Mouse (Mus musculus) embryonic fibroblast, embryonic 13.5 days (primary cell): ENCODE data around the gene Gtf2a2. TPM values are rescaled to one million over a fixed set of nuclear protein-coding genes. Genes with fewer than 3 reads are reported as not detected.

Source experiments
- H3K27ac ChIP-seq: 2 replicates; pipeline ENCODE4 v1.5.1; 2012; ENCODE audit warnings: low read length, control low read depth, inconsistent platforms; ENCODE audit not compliant: insufficient read depth
- H3K4me1 ChIP-seq: 2 replicates; pipeline ENCODE4 v1.6.1; 2011; ENCODE audit warnings: low read length; ENCODE audit not compliant: control insufficient read depth, insufficient read depth
- H3K4me3 ChIP-seq: 2 replicates; pipeline ENCODE4 v1.5.1; 2011; ENCODE audit warnings: mild to moderate bottlenecking, control low read depth, low read length; ENCODE audit not compliant: insufficient read depth
- CTCF ChIP-seq: IDR thresholded peaks from 2 replicates; pipeline ENCODE4 v1.5.1; 2011; ENCODE audit warnings: mild to moderate bottlenecking, control low read depth, low read length, moderate library complexity, borderline replicate concordance; ENCODE audit not compliant: insufficient read depth
- POLR2A ChIP-seq: IDR thresholded peaks from 2 replicates; pipeline ENCODE4 v1.6.1; 2011; ENCODE audit warnings: low read depth, mild to moderate bottlenecking, control low read depth, low read length, moderate library complexity
- polyA plus RNA-seq: library from polyadenylated mRNA; stranded (reverse); fragments of >200 nt; gene quantifications from 2 replicates; pipeline ENCODE4 v1.2.4, GENCODE M21; 2011; ENCODE audit warnings: low read depth; ENCODE audit not compliant: missing spikeins, insufficient read length

Gtf2a2 gene
- polyA plus RNA-seq, 1 experiment: 114 TPM

DNA sequence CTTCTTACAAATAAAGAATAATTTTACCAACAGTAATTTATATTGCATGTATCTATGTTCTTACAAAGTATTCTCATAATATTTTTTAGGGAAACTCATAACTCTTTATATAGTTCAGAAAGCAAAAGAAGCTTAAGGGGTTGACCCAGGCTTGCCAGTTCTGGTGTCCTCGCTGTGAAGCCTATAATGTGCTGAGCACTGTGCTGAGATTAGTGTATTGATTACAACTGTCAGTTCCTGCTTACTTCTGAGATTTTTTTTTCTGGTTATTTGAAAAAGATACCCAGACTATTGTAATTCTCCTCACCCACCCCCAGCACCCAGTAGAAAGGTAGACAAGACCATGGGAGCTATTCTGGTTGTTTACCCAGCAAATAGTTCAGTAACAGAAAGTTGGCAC lies 18.9 kb upstream of the Gtf2a2 start:
- H3K4me1 ChIP-seq: peaks cover 8% of the 10 kb centered on the region
- H3K27ac ChIP-seq: no peak overlapping the region
- no peak overlapping the region for H3K4me3 ChIP-seq
- TF ChIP-seq CTCF (no peak), POLR2A (no peak)

DNA sequence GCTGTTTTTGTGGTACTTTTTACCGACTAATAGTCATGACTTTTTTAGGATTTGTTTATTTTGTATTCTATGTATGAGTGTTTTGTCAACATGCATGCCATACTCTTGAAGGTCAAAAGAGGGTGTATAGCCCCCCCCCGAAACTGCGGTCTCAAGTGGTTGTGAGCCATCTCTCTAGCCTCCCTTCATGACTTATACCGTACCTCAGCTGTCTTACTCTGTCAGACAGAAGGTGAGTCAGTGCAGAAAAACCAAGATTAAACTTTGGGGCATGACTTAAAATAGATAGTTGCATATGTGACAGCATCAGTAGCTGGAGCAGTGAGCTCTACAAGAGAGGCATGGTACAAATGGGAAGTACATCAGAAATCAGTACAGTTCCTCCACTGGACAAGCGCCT lies 17.8 kb upstream of the Gtf2a2 start:
- Histone ChIP-seq H3K27ac (no peak overlapping the region), H3K4me3 (no peak overlapping the region), H3K4me1 (peaks cover 8% of the 10 kb centered on the region)
- TF ChIP-seq POLR2A (no peak), CTCF (no peak)

GRCm38 (mm10) chr9:69999318-69999717 lies 13.0 kb upstream of the Gtf2a2 start:
- Histone ChIP-seq H3K4me1 (peaks cover under 1% of the 10 kb centered on the region), H3K4me3 (no peak overlapping the region), H3K27ac (no peak overlapping the region)
- TF ChIP-seq CTCF (no peak), POLR2A (no peak)

GRCm38 (mm10) chr9:70003516-70003915 lies 8.8 kb upstream of the Gtf2a2 start:
- Histone ChIP-seq H3K4me1 (no peaks in the 10 kb centered on the region), H3K27ac (no peak overlapping the region), H3K4me3 (no peak overlapping the region)
- TF ChIP-seq POLR2A: no peak
- no peak for TF ChIP-seq CTCF

- H3K4me3 ChIP-seq: no peak overlapping the region
- H3K27ac ChIP-seq: no peak overlapping the region
- TF ChIP-seq POLR2A (no peak), CTCF (no peak)
- no peaks in the 10 kb centered on the region for H3K4me1 ChIP-seq
Observed at GRCm38 (mm10) chr9:70006984-70007383, 5.4 kb upstream of the Gtf2a2 start.

DNA sequence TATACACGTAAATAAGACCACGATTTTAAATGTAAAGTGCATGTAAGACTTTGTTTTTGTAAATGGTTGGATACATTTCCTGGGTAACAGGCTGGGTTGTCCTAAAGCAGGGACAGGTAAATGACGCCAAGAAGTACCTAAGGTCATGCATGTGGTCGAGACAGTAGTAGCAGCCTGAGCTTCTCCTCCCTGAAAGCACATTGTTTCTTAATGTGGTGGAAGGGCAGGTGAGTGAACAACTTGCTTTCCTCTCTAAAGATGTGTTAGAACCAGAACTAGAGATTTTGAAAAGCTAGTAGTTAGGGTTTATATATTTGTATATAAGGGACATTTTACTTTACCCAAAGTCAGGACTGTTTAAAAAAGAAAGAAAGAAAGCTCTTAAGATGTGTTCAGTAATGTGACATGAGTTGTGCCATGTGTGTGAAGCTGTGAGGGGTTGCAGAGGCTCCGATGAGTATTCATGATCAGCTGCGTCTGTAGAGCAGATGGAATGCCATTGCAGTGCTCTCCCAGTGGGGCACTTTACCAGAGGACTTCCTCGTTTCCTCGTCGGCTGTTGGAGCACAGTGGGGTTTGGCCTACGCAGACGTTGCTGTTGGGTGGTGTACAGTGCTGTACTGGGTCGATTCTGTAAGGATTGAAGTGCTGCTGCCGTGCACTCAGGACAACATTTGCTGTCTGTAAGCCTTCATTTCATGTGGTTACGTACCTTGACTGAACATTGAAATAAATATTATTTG lies 4.7 kb upstream of the Gtf2a2 start:
- no peak overlapping the region for H3K4me3 ChIP-seq
- no peak for TF ChIP-seq CTCF
- no peak for TF ChIP-seq POLR2A
- no peak overlapping the region for H3K27ac ChIP-seq
- no peaks in the 10 kb centered on the region for H3K4me1 ChIP-seq

GRCm38 (mm10) chr9:70009754-70010304 lies 2.5 kb upstream of the Gtf2a2 start:
- H3K27ac ChIP-seq: no peak overlapping the region
- no peak for TF ChIP-seq POLR2A
- no peak for TF ChIP-seq CTCF
- H3K4me3 ChIP-seq: no peak overlapping the region

GRCm38 (mm10) chr9:70010781-70011473 lies 1.4 kb upstream of the Gtf2a2 start:
- no peak overlapping the region for H3K27ac ChIP-seq
- TF ChIP-seq CTCF (no peak), POLR2A (no peak)
- peaks cover 3% of the 10 kb centered on the region; the same call in 1 of the 2 replicates for H3K4me1 ChIP-seq
- no peak overlapping the region for H3K4me3 ChIP-seq

More at GRCm38 (mm10) chr9:70009754-70010304, 2.5 kb upstream of the Gtf2a2 start:
- peaks cover 3% of the 10 kb centered on the region; the same call in 1 of the 2 replicates for H3K4me1 ChIP-seq

GRCm38 (mm10) chr9:70011537-70012407 lies 578 bp upstream of the Gtf2a2 start:
- Histone ChIP-seq H3K27ac (peak overlapping the region; percentile 89), H3K4me1 (peaks cover 3% of the 10 kb centered on the region; the same call in 1 of the 2 replicates), H3K4me3 (peak overlapping the region; percentile 9; the same call in 1 of the 2 replicates)
- TF ChIP-seq CTCF (no peak), POLR2A (no peak)

DNA sequence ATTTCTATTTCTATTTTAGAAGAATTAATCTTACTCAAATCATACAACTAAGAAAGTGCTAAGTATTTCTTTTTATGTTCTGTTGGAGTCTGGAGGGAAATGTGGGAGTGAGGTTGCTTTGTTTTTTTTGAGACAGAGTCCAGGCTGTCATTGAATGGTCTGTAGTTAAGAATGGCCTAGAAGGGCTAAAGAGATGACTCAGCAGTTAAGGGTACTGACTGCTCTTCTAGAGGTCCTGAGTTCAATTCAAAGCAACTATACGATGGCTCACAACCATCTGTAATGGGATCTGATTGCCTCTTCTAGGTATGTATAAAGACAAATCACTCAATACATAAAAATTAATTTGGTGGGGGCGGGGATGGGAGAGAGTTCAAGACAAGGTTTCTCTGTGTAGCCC lies 3.3 kb downstream of the Gtf2a2 start:
- H3K27ac ChIP-seq: no peak overlapping the region
- TF ChIP-seq POLR2A: no peak
- no peak for TF ChIP-seq CTCF
- H3K4me3 ChIP-seq: no peak overlapping the region
- H3K4me1 ChIP-seq: peaks cover 3% of the 10 kb centered on the region; the same call in 1 of the 2 replicates
